Mouse (Mus musculus): ENCODE measurements around the gene Slx4ip. TPM values are rescaled to one million over a fixed set of nuclear protein-coding genes. Genes with fewer than 3 reads are reported as not detected.

Gene Slx4ip
- polyA plus RNA-seq (2012; rRNA removed): 4.4 and 6.3 TPM in 2 replicates

DNA sequence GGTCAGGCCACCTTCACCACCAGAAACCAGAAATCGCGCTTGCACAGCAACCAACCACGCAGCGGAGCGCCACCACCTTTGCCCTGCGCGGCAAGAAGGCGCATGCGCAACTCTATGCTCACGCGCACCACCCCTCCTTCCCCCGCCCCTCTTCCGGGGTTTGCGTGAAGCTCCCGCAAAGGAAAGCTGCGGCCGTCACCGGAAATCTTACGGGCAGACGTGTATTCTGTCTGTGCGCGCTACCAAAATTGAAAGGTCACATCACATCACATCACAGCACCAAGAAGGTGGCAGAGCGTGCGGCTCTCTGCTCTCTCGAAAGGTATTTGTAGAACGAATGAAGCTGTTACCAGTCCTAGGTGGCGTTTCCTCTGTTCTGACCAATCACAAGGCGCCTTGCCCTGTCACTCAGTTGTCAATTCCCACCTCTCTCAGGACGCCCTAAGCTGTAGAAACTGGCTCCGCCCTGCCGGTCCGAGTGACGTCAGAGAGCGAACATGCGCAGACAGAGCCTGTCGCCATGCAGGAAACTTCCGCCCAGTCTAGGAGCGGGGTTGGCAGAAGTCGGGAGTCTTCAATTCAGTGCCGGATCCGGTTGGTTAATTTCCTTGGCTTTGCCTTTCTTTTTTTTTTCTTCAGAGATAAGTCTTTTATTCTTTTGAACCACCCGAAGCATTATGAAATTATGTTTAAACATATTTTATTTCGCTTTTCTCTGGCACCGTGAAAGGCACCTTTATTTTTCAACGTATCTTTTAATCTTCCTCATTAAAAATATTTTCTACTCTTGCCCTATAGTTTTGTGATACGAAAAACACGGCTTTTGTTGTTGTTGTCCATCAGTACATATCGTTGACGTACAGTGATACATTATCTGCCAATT is at the start of gene Slx4ip, which contains the start of the genes AL731706.1 and Mkks:
TSS of gene Slx4ip (plus strand) at position 151 of the 883 bp plus-strand sequence.
TSS of gene AL731706.1 (minus strand) at position 322 of the 883 bp plus-strand sequence.
TSS of gene Mkks (minus strand) at position 322 of the 883 bp plus-strand sequence.

GRCm38 (mm10) chr2:136885579-136885978 is 5.4 kb upstream of the Slx4ip start, which contains the start of gene AL731706.2:
AL731706.2 (minus strand) TSS chr2:136885679.

GRCm38 (mm10) chr2:137116025-137116674 is 225.1 kb downstream of the Slx4ip start, which contains the start of gene Jag1:
Jag1 (minus strand) TSS chr2:137116644.

Other genes with a start within 250 kb of the Slx4ip start
- gene Snap25, start 177.8 kb upstream of the Slx4ip start, polyA plus RNA-seq (2012; rRNA removed): 30.6 and 33.9 TPM in 2 replicates
- 14.5 and 38.9 TPM in 2 replicates for gene AL731706.2, start 5.5 kb upstream of the Slx4ip start, polyA plus RNA-seq (2012; rRNA removed)
- 15.2 and 16.8 TPM in 2 replicates for gene AL731706.1, start 171 bp downstream of the Slx4ip start, polyA plus RNA-seq (2012; rRNA removed)
- 7.1 and 11.7 TPM in 2 replicates for gene Mkks, start 171 bp downstream of the Slx4ip start, polyA plus RNA-seq (2012; rRNA removed)
- gene Jag1, start 225.4 kb downstream of the Slx4ip start, polyA plus RNA-seq (2012; rRNA removed): 16.1 and 17.5 TPM in 2 replicates